Mouse (Mus musculus): Measurements from ENCODE around the gene Ado.

The Ado gene

GRCm38 (mm10) chr10:67548877-67549731 is at the start of gene Ado:
Ado (minus strand) TSS chr10:67548955.
- peak; percentile 85 for DNase-seq (ENCODE audit: low read depth, low spot score)

DNA sequence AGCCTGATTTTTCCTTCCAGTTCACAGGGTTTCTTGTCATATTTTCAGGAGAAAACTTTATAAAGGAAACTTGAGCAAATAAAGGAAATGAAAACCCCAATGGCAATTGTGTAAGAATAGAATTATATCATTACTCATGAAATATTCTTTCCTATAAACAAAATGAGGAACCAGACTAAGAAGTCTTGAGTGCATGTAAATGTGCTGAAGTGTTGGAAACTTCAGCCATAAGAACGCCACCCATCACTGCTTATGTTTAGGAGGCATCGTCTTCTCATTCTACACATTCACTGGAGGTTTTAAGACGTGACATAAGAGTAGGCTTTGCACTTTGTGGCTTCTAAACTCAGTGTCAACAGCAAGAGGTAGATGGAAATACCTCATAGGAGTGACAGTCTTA is 46.5 kb upstream of the Ado start:
- DNase-seq (ENCODE audit: low read depth, low spot score), result no peak

GRCm38 (mm10) chr10:67585873-67586610 is 37.3 kb upstream of the Ado start:
- peak; percentile 10 for DNase-seq (ENCODE audit: low read depth, low spot score)

DNA sequence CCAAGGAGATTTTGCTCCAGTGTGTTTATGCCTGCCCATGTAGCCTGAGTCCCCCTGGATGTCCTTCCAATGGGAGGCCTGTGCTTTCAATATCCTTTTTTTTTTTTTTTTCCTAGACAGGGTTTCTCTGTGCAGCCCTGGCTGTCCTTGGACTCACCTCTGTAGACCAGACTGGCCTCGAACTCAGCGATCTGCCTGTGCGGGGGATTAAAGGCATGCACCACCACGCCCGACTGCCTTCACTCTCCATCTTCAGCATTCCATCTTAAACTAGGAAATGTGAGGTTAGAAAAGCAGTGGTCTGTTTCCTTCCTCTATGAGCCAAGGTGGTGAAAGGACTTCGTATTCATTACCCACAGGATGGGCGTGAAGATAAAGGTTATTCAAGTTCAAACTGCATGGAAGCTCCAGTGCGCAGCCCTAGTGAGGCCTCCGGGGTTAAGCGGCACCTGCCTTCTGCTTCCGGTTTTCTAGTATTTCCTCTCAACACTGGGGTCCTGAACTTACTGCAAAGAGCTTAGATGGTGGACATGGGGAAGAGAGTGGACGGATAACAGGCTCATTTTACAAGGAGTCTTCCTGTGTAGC is 33.0 kb upstream of the Ado start:
- no peak for DNase-seq (ENCODE audit: low read depth, low spot score)

GRCm38 (mm10) chr10:67579830-67580229 is 31.1 kb upstream of the Ado start:
- no peak for DNase-seq (ENCODE audit: low read depth, low spot score)

DNA sequence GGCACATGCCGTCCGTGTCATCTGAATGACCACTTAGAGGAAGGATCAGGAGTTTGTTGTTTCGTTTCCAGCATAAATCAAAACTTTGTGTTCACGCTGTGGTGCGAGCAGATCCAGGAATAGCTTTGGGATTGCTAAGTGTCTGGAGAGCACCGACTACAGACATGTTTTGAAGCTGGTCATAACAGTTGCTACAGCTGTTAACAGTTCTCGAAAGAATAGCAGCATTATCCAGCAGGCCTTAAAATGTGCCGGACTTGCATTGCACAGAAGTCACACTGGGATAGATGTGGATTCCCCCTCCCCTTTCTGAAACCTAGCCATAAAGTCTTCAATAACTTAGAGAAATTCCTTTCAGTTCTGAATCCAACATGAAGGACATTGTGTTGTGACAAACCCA is 24.6 kb upstream of the Ado start:
- DNase-seq (ENCODE audit: low read depth, low spot score), result no peak

DNA sequence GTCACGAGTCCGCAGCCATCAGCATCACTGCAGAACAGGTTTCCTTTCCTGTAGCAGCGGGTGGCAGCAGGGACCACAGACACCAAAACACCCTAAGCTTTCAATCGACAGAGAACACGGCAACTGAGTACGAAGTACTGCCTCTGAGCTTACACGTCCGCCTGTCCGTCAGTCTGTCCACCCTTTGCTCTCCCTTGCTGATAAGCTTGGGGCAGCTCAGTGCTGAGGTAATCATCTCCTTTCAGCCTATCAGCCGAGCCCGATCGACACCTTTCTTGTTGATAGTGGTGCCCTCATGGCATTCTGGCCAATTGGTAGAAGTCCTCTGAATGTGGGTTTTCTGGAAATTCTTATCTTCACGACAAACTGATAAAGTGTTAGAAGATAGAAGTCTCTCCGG is 22.7 kb upstream of the Ado start:
- no peak for DNase-seq (ENCODE audit: low read depth, low spot score)

GRCm38 (mm10) chr10:67569539-67569938 is 20.8 kb upstream of the Ado start:
- no peak for DNase-seq (ENCODE audit: low read depth, low spot score)

DNA sequence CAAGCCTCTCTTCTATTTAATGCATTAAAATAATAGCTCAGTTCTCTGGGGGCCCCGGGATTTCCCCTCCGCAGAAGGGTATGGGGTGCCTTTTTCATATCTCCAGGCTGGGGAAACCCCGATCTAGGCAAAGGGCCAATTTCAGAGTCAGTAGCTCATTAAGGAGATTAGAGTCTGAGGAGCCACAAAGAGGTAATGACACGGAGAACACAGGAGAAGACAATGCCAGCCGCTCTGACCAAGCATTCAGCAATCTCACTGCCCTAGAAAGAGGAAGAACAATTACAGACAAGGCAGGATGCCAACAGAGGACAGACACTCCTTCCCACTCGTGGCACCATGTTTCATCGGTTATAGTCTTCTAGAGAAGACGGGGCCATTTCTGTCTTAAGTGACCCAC is 17.3 kb upstream of the Ado start:
- DNase-seq (ENCODE audit: low read depth, low spot score), result no peak

- no peak for DNase-seq (ENCODE audit: low read depth, low spot score)
Measured at GRCm38 (mm10) chr10:67564509-67564908, 15.8 kb upstream of the Ado start.

- DNase-seq (ENCODE audit: low read depth, low spot score), result no peak
Measured at GRCm38 (mm10) chr10:67561185-67561584, 12.4 kb upstream of the Ado start.

DNA sequence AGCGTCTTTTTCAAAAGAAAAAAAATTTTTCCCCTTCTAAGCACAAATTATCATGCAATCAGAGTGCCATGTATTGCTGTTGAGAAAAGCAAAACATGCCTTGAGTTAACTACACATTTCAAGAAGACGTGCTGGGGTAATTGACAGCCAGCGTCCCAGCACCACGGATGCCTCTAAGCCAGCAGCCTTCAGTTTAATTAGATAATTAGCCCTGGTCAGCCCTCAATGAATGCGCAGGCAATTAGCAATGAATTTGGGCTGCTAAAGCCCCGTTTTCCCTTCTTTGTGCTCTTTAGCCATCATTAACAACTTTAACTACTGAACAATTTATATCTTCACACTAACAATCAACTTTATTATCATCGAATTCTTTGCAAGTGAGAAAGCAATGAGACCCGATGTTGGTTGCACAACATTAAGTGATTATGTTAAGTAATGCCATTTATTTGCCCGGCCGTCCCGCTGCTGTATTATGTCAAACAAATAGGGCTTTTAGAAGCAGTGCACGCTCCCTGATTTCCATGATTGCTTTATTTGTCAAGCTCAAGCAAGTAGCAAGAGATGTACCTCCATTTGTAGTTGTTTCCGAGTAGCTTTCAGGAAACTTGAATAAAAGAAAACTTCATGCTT is 11.1 kb upstream of the Ado start:
- DNase-seq (ENCODE audit: low read depth, low spot score), result no peak

DNA sequence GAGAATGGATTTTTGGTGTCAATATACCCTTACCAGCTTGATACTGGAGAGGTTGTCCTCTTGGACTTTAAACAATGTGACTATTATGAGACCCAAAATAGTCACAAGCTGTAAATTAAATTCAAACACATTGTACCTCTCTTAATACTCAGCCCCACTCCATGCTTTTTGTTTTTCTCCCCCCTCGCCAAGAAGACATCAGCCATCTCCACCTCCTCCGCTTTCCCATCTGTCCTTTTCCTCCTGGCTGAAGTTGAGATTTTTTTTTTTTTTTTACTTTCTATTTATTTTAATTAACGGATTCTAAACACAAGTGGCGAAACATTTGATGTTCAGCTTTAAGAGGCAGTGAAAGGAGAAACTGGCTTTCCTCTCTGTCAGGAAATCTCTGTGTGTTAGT is 9.3 kb upstream of the Ado start:
- DNase-seq (ENCODE audit: low read depth, low spot score), result no peak

- peak; percentile 45 for DNase-seq (ENCODE audit: low read depth, low spot score)
Measured at GRCm38 (mm10) chr10:67548261-67548854, 397 bp downstream of the Ado start.

GRCm38 (mm10) chr10:67547850-67548260 is 900 bp downstream of the Ado start:
- DNase-seq (ENCODE audit: low read depth, low spot score), result peak; percentile 67

DNA sequence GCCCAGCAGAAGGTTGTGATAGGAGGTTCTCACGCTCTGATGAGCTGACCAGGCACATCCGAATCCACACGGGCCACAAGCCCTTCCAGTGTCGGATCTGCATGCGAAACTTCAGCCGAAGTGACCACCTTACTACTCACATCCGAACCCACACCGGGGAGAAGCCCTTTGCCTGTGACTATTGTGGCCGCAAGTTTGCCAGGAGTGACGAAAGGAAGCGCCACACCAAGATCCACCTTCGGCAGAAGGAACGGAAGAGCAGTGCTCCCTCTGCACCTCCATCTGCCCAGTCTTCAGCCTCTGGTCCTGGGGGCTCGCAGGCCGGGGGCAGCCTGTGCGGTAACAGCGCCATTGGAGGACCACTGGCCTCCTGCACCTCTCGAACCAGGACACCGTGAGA is 8.2 kb downstream of the Ado start:
- DNase-seq (ENCODE audit: low read depth, low spot score), result no peak

GRCm38 (mm10) chr10:67539401-67539730 is 9.4 kb downstream of the Ado start:
- no peak for DNase-seq (ENCODE audit: low read depth, low spot score)

DNA sequence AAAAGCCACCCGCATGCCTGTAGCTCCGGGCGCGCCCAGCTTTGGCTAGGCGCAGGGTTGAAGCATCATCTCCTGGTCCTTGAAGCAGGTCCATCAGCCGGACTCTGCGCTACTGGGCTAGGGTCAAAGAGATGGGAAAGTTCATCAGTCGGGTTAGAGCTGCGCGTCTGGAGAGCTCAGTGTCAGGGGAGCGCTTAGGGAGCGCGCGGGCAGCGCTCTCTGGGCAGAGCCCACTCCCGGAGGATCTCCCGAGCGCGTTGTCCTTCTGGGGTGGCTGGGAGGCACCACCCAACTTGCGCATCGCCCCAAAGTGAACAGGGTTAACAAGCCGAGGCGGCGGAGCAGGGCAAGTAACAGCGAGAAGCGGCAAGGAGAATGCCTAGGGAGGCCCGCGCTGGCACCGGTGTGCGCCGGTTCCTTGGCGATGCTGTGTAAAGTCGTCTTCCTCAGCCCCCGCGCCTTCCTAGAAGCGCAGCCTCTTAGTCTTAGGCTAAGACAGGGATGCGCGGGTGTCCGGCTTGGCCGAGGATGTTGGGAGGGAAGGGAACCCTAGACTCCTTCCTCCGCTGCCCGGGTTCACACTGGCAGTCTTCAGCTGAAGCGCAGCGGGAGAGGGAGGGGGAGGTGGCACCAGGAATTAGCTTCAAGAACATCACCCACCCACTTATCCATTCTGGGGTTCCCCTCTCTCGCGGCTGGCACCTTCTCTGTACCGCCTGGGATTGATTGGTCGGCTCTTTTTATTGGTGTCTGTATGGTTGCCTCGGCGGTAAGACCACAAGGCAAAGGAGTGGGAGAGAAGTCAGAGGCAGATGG is 10.0 kb downstream of the Ado start:
- DNase-seq (ENCODE audit: low read depth, low spot score), result no peak

DNA sequence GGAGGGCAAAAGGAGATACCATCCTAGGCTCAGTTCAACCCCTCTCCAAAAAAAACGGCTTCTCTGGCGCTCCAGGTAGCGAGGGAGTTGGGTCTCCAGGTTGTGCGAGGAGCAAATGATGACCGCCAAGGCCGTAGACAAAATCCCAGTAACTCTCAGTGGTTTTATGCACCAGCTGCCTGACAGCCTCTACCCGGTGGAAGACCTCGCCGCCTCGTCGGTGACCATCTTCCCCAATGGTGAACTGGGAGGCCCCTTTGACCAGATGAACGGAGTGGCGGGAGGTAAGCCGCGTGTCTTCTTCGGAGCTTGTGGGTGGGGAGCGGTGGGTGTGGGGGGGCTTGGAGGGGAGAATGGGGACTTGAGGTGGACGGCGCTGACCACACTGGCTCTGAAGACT is 10.6 kb downstream of the Ado start:
- peak; percentile 35 for DNase-seq (ENCODE audit: low read depth, low spot score)

DNA sequence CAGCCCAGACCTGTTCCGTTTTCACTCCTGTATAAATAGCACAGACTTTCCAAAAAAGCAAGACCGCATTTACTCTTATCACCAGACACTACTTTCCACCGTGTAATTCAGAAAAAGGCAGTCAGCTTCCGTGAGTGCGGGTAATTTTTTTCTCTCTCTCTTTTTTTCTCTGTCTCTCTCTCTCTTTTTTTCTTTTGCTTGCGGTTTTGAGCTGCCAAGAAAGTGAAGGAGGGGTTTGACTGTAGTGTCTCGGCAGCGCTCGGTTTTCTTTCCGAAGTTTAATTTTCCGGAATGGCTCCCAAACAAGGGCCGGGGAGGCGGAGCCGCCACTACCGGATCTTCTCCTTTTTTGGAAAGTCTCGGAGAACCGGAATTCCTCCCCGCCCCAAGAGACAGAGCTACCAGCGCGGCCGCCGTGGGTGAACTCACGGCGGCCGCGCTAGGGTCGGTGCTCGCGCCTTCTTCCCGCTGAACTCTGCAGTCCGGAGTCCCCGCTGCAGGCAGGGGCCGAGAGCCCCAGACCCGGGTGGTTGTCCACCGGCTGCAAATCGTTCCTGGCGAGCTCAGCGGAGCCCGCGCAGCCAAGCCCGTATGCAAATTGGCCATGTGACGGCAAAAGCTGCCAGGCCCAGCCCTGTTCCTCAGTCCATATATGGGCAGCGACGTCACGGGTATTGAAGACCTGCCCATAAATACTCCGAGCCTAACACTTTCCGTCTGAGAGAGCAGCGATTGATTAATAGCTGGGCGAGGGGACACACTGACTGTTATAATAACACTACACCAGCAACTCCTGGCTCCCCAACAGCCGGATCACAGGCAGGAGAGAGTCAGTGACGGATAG is 11.4 kb downstream of the Ado start:
- DNase-seq (ENCODE audit: low read depth, low spot score), result peak; percentile 95

Measured in 3T3-L1 (cell line).